Mouse (Mus musculus): Measurements from ENCODE around the gene Sec24a.
A peak's percentile ranks its signal among the peaks of the same experiment; 100 is the strongest.
"Not testable (repeated sequence)": the region's sequence is repeated elsewhere in the genome, so short reads cannot be mapped to it uniquely, and the experiment has no call there.

The Sec24a gene

DNA sequence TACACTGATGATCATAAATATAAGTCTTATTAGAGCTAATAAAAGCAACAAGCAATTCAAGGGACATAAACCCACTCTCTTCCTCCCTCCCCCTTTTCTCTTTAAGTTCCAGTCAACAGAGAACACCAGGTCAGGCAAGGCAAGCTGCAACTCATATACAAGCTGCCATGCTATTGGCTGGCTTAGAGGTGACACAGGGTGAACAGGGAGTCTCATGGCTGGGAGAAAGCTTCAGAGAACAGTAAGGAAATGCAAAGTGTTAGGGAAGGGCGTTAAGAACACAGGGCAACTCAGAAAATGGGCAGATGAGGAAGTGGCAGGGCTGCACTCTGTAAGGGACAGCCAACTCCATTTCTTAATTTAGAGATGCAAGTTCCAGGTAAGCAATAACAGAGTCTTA lies 30.6 kb downstream of the Sec24a start:
- Histone ChIP-seq H3K4me1 (replicated peaks; ENCODE audit: low read depth, low read length) (peaks cover 41% of the 10 kb centered on the region), H3K27me3 (ENCODE audit: insufficient read depth, low read length) (no peaks in the 10 kb centered on the region), H3K9me3 (ENCODE audit: low read length) (no peaks in the 10 kb centered on the region), H3K36me3 (ENCODE audit: insufficient read depth, low read length) (peaks cover 55% of the 10 kb centered on the region), H3K4me3 (replicated peaks; ENCODE audit: low read length) (no peak overlapping the region)
- TF ChIP-seq NANOG (IDR thresholded peaks at IDR 0.05; ENCODE audit: borderline replicate concordance, low read length): no peak
- TF ChIP-seq POU5F1 (IDR thresholded peaks at IDR 0.05; ENCODE audit: borderline replicate concordance, low read length): no peak
- TF ChIP-seq CTCF (conservative IDR thresholded peaks at IDR 0.05; ENCODE audit: low read length): no peak

DNA sequence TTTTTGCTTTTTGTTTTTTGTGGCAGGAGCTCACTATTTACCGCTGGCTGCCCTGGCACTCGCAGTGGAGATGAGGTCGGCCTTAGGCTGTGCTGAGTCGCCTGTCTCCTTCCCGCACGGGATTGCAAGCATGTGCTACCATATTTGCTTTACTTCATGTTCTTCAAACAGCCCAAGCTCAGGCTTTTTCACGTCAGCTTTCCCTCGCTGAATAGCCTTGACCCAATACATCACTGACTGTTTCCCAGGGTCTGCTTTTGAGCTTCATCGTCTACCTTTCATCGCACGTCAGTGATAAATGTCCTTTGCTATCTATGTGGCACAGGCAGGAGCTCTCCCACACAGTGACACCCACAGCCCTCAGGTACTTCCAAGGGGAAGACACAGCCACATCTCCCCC lies 42.4 kb downstream of the Sec24a start:
- no peaks in the 10 kb centered on the region for H3K27me3 ChIP-seq (ENCODE audit: insufficient read depth, low read length)
- TF ChIP-seq NANOG (IDR thresholded peaks at IDR 0.05; ENCODE audit: borderline replicate concordance, low read length): no peak
- TF ChIP-seq POU5F1 (IDR thresholded peaks at IDR 0.05; ENCODE audit: borderline replicate concordance, low read length): no peak
- no peak for TF ChIP-seq CTCF (conservative IDR thresholded peaks at IDR 0.05; ENCODE audit: low read length)

DNA sequence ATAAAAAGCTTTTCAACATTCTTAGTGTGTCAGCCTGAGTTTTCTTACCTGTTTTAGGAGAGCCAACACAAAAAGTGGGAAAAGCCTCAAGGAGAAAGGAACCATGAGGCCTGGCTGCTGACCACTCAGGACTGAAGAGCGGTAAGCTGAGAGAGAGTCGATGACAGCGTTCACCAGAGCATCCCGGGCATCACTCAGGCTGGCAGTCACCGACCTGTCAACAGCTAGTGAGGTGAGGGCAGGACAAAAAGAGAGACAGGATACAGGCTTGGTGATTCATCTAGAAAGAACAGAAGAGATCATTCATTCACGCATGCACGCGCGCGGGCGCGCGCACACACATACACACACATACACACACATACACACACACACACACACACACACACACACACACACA lies 56.4 kb downstream of the Sec24a start:
- Histone ChIP-seq H3K9me3 (ENCODE audit: low read length) (no peaks in the 10 kb centered on the region), H3K36me3 (ENCODE audit: insufficient read depth, low read length) (peaks cover 42% of the 10 kb centered on the region), H3K4me1 (replicated peaks; ENCODE audit: low read depth, low read length) (peaks cover 33% of the 10 kb centered on the region), H3K27me3 (ENCODE audit: insufficient read depth, low read length) (no peaks in the 10 kb centered on the region), H3K4me3 (replicated peaks; ENCODE audit: low read length) (no peak overlapping the region)
- TF ChIP-seq CTCF (conservative IDR thresholded peaks at IDR 0.05; ENCODE audit: low read length): no peak
- no peak for TF ChIP-seq NANOG (IDR thresholded peaks at IDR 0.05; ENCODE audit: borderline replicate concordance, low read length)
- TF ChIP-seq POU5F1 (IDR thresholded peaks at IDR 0.05; ENCODE audit: borderline replicate concordance, low read length): no peak

More for the DNA sequence above, 42.4 kb downstream of the Sec24a start:
- Histone ChIP-seq H3K9me3 (ENCODE audit: low read length) (no peaks in the 10 kb centered on the region), H3K4me3 (replicated peaks; ENCODE audit: low read length) (no peak overlapping the region), H3K36me3 (ENCODE audit: insufficient read depth, low read length) (peaks cover 50% of the 10 kb centered on the region), H3K4me1 (replicated peaks; ENCODE audit: low read depth, low read length) (no peaks in the 10 kb centered on the region)

DNA sequence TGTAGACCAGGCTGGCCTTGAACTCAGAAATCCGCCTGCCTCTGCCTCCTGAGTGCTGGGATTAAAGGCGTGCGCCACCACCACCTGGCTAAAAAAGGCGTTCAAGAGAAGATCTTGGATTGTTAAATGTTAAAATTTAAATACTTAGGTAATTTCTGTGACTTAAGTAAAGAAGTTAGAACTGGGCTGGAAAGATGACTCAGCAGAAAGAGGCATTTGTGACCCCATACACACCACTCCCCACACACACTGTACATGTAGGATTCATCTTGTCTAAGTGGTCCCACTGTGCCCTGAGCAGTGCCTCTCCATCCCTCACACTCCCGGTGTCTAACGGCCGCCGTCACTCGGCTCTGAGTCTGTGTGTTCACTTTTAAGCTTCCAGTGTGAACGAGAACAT lies 57.0 kb downstream of the Sec24a start:
- Histone ChIP-seq H3K4me1 (replicated peaks; ENCODE audit: low read depth, low read length) (peaks cover 37% of the 10 kb centered on the region), H3K36me3 (ENCODE audit: insufficient read depth, low read length) (peaks cover 42% of the 10 kb centered on the region), H3K9me3 (ENCODE audit: low read length) (no peaks in the 10 kb centered on the region), H3K4me3 (replicated peaks; ENCODE audit: low read length) (no peak overlapping the region), H3K27me3 (ENCODE audit: insufficient read depth, low read length) (no peaks in the 10 kb centered on the region)
- TF ChIP-seq POU5F1 (IDR thresholded peaks at IDR 0.05; ENCODE audit: borderline replicate concordance, low read length) (no peak), NANOG (IDR thresholded peaks at IDR 0.05; ENCODE audit: borderline replicate concordance, low read length) (no peak), CTCF (conservative IDR thresholded peaks at IDR 0.05; ENCODE audit: low read length) (no peak)

DNA sequence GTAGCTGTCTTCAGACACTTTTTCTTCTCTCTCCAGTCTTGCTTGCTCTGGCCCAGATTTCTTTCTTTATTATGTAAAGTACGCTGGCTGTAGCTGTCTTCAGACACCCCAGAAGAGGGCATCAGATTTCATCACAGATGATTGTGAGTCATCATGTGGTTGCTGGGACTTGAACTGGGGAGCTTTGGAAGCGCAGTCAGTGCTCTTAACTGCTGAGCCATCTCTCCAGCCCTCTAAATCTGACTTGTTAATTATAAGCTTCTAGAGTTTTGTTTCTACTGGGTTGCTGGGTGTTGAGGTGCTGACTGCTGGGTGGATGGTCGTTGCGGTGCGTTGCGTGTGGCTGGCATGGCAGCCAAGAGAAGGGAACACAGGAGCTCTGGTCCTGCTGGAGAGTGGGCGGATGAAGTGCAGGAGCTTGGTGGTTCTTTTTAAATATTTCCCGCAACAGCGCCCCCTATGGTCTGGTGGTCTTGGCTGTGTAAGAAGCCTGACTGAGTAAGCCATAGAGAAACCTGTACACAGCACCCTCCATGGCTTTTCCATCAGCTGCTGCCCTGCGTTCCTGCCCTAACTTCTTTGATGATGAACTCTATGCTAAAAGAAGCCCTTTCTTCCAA lies 59.9 kb downstream of the Sec24a start:
- no peaks in the 10 kb centered on the region for H3K9me3 ChIP-seq (ENCODE audit: low read length)
- TF ChIP-seq NANOG (IDR thresholded peaks at IDR 0.05; ENCODE audit: borderline replicate concordance, low read length) (no peak; the same call in 1 of the 2 replicates), CTCF (conservative IDR thresholded peaks at IDR 0.05; ENCODE audit: low read length) (peak; percentile 81), POU5F1 (IDR thresholded peaks at IDR 0.05; ENCODE audit: borderline replicate concordance, low read length) (no peak)
- no peaks in the 10 kb centered on the region for H3K27me3 ChIP-seq (ENCODE audit: insufficient read depth, low read length)
- H3K4me3 ChIP-seq (replicated peaks; ENCODE audit: low read length): peak overlapping the region; percentile 70
- H3K36me3 ChIP-seq (ENCODE audit: insufficient read depth, low read length): peaks cover 53% of the 10 kb centered on the region
- peaks cover 37% of the 10 kb centered on the region for H3K4me1 ChIP-seq (replicated peaks; ENCODE audit: low read depth, low read length)

DNA sequence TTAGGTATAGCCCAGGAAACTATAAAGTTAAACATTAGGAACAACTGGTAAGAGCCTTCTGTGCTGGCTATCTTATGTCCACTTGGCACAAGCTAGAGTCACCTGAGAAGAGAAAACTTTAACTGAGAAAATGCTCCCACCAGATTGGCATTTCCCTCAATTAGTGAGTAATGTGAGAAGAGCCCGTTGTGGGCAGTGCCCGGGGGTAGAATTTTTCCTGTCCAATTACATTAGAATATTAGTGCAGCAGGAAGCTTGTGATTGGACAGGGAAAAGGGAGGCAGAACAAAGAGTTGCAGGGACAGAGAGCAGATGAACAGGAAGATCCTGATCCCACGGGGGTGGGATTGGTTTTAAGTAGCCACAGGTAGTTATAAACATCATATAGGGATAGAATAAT lies 60.6 kb downstream of the Sec24a start:
- H3K4me1 ChIP-seq (replicated peaks; ENCODE audit: low read depth, low read length): peaks cover 37% of the 10 kb centered on the region
- H3K9me3 ChIP-seq (ENCODE audit: low read length): no peaks in the 10 kb centered on the region
- H3K27me3 ChIP-seq (ENCODE audit: insufficient read depth, low read length): no peaks in the 10 kb centered on the region
- H3K4me3 ChIP-seq (replicated peaks; ENCODE audit: low read length): peak overlapping the region; percentile 70
- H3K36me3 ChIP-seq (ENCODE audit: insufficient read depth, low read length): peaks cover 51% of the 10 kb centered on the region
- TF ChIP-seq NANOG (IDR thresholded peaks at IDR 0.05; ENCODE audit: borderline replicate concordance, low read length): no peak
- TF ChIP-seq CTCF (conservative IDR thresholded peaks at IDR 0.05; ENCODE audit: low read length): no peak
- no peak for TF ChIP-seq POU5F1 (IDR thresholded peaks at IDR 0.05; ENCODE audit: borderline replicate concordance, low read length)

DNA sequence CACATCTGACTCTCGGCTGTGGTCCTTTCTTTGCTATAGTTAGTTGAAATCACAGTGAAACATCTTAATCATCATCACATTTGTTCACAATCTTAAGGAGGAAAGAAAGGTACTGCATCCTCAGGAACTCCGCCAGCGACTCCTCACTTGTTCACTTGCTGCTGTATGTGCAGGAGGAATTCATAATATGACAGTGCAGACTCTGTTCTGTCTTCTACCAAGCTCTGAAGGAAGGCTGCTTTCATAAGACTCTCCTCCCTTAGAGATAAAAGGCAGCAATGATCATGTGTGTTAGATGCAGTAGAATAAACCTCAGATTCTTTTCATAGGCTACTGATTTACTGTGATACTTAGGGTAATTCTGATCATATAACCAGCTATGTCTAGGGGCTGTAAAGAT lies 68.5 kb downstream of the Sec24a start:
- H3K9me3 ChIP-seq (ENCODE audit: low read length): no peaks in the 10 kb centered on the region
- TF ChIP-seq CTCF (conservative IDR thresholded peaks at IDR 0.05; ENCODE audit: low read length): no peak
- no peak for TF ChIP-seq NANOG (IDR thresholded peaks at IDR 0.05; ENCODE audit: borderline replicate concordance, low read length)
- TF ChIP-seq POU5F1 (IDR thresholded peaks at IDR 0.05; ENCODE audit: borderline replicate concordance, low read length): no peak
- peaks cover 30% of the 10 kb centered on the region for H3K36me3 ChIP-seq (ENCODE audit: insufficient read depth, low read length)
- no peaks in the 10 kb centered on the region for H3K27me3 ChIP-seq (ENCODE audit: insufficient read depth, low read length)
- peaks cover 3% of the 10 kb centered on the region for H3K4me1 ChIP-seq (replicated peaks; ENCODE audit: low read depth, low read length)
- H3K4me3 ChIP-seq (replicated peaks; ENCODE audit: low read length): no peak overlapping the region

DNA sequence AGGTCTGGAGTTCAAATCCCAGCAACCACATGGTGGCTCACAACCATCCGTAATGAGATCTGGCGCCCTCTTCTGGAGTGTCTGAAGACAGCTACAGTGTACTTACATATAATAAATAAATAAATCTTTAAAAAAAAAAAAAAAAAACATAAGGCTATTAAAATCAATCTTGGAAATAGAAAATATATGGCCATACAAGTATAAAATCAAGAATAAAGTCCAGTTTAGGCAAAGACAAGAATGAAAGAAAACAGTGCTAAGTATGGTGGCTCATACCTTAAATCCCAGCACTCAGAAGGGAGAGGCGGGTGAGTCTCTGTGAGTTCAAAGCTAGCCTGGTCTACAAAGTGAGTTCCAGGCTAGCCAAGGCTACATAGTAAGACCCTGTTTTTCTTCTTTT lies 72.8 kb downstream of the Sec24a start:
- H3K4me3 ChIP-seq (replicated peaks; ENCODE audit: low read length); H3K27me3 ChIP-seq (ENCODE audit: insufficient read depth, low read length); H3K9me3 ChIP-seq (ENCODE audit: low read length): not testable (repeated sequence)
- H3K4me1 ChIP-seq (replicated peaks; ENCODE audit: low read depth, low read length): peaks cover 25% of the 10 kb centered on the region
- H3K36me3 ChIP-seq (ENCODE audit: insufficient read depth, low read length): peaks cover 13% of the 10 kb centered on the region

DNA sequence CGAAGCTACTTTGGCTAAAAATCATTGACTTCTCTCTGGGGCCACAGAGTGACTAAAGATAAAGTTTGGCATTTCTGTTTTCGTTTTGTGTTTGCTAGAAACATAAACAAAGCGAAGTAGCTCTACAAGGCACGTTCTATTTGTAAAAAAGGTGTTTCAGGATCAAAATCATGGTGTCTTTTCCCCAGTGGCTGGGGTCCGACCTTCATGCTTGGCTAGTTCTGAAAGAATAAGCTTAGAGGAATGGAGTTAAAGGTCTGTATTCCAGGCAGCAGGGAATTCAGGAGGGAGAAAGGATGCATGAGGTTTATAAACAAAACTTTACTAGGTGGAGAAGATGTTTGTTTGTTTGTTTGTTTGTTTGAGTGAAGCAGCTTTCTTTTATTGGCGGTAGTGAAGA lies 74.1 kb downstream of the Sec24a start:
- Histone ChIP-seq H3K36me3 (ENCODE audit: insufficient read depth, low read length) (peaks cover 22% of the 10 kb centered on the region), H3K4me1 (replicated peaks; ENCODE audit: low read depth, low read length) (peaks cover 25% of the 10 kb centered on the region), H3K9me3 (ENCODE audit: low read length) (no peaks in the 10 kb centered on the region), H3K4me3 (replicated peaks; ENCODE audit: low read length) (peak overlapping the region; percentile 96), H3K27me3 (ENCODE audit: insufficient read depth, low read length) (no peaks in the 10 kb centered on the region)
- TF ChIP-seq CTCF (conservative IDR thresholded peaks at IDR 0.05; ENCODE audit: low read length): no peak
- no peak for TF ChIP-seq POU5F1 (IDR thresholded peaks at IDR 0.05; ENCODE audit: borderline replicate concordance, low read length)
- no peak for TF ChIP-seq NANOG (IDR thresholded peaks at IDR 0.05; ENCODE audit: borderline replicate concordance, low read length)

All from E14TG2a.4 (cell line).